Mouse (Mus musculus) stomach, postnatal 0 days (tissue): ENCODE measurements at regions not wholly inside any gene's neighbourhood (a gene's known extent, or its start where the extent isn't known, plus 50 kb on each side); places are given as distances from the start of the nearest gene placed in this dataset.

Experiments
- CTCF ChIP-seq: IDR thresholded peaks from 2 replicates; pipeline ENCODE4 v1.5.1; 2016; ENCODE audit warnings: antibody characterized with exemption, low read depth, mild to moderate bottlenecking, moderate library complexity
- EP300 ChIP-seq: optimal IDR thresholded peaks from 2 replicates; pipeline ENCODE3; 2016; ENCODE audit warnings: antibody characterized with exemption

DNA sequence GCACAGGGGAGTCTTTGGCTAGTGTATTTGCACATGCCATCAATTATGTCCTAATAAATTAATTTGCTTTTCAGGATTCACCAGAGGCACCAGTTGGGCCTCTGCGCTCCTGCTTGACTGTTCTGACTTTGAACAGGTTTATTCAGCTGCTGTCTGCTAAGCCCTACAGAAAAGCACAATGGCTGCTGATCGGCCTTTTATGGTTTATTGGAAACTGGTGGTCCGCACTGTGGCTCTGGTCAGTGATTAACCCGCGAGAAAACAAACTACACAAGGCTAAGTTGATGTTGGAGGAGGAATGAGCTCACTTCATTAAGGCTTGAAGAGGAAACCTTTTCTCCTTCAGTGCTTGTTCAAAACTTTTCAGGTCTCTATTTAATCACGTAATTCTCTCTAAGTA, 208.4 kb upstream of the Gpr101 start:
- TF ChIP-seq CTCF (no peak), EP300 (no peak)
